Mouse (Mus musculus) activated CD4-positive, CD25-positive, alpha-beta regulatory T cell, adult 4 months (primary cell): ENCODE results near the gene Me3. TPM values are rescaled to one million over a fixed set of nuclear protein-coding genes. Genes with fewer than 3 reads are reported as not detected.

Experiments used
- ATAC-seq: one replicate; pipeline ENCODE4 v1.8.0; 2017
- polyA plus RNA-seq, 2 experiments: library from polyadenylated mRNA; unstranded; fragments of 100-300 nt; shearing (Covaris generic); gene quantifications; one replicate each; pipeline ENCODE4 v1.2.1; 2017

Me3 gene
- polyA plus RNA-seq, 2 experiments from 2014 or later, result 0.28 TPM; not detected in 1

- no peak for ATAC-seq
Measured at GRCm38 (mm10) chr7:89836676-89837075, 204.5 kb downstream of the Me3 start.

DNA sequence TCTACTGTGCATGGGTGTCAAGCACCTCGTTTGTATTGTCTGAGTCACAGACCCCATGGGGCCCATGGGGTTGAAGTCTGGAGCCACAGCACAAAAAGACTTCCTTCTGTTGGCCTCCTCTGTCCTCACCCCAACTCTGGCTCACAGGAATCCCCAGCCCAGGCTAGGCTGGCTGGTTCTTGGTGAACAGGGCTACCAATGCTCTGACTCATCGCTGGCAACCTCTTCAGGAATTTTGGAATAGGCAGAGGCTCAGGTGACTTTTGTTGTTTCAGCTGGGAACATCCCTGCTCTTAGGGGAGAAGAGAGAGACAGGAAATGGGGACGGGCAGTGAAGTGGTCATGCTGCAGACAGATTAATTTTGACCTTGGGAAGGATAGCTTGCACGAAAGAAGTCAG lies 205.6 kb downstream of the Me3 start:
- ATAC-seq, result no peak

DNA sequence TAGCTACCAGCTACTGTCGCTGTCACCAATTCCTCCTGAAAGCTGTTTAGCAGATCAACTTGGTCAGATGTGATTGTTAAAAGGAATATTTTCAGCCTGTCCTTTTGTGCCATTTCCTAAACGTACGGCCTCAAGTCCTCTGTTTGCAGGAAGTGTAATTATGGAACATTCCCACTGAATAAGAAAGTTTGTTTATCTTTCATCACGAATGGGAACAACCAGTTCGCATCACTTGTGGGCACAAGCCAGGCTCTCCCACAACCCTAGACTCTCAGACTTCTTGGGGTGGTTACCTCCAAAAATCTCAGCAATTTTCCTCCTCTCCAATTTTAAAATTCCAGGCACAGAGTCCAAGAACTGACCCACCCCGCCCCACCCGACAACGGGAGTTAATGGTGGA lies 207.5 kb downstream of the Me3 start:
- no peak for ATAC-seq

GRCm38 (mm10) chr7:89841670-89842403 lies 209.6 kb downstream of the Me3 start:
- ATAC-seq, result no peak

DNA sequence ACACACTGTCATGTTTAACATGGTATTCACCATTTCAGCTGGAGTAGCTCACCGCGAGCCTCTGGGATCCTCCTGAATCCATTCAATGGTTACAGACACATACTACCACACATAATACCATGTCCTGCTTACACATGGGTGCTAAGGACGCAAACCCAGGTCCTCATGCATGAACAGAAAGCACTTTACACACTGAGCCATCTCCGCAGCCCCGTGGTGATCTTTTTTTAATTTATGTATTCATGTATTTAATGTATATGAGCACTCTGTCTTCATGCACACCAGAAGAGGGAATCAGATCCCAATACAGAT lies 210.2 kb downstream of the Me3 start:
- ATAC-seq, result no peak

DNA sequence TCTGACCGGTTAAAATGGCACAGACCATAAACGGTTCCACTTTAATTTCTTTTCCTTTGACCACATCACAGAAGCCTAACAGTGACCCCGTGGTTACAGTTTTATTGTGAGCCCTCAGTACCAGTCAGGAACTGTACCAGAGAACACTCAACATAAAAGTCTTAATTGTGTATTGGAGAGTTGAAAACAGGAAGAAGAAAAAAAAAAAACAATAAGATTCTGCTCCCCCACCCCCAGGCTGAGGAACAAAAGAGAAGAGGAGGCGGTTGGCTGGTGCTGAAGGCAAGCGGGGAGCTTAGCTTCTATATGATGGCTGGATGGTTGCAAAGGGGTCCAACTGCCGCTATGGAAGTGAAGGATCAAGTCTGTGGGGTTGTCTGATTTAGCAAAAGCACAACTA lies 210.9 kb downstream of the Me3 start:
- ATAC-seq, result no peak

DNA sequence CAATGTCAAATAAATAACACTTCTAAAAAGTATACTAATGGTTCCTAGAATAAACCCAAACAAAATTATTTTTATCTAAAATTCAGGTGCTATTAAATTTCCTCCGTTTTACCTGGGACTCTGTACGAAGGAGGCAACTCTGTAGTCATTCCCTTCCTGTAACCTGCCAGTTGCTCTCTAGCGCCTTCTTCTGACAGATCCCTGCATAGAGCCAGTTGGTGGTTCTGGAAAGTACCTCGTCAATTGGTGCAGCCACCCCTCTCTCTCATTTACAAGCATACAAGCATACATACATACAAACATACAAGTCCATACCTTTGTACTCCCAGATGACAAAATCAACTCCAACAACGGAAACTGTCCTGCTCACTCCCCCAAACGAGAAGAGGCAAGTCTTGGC lies 211.3 kb downstream of the Me3 start:
- ATAC-seq, result peak; percentile 46

DNA sequence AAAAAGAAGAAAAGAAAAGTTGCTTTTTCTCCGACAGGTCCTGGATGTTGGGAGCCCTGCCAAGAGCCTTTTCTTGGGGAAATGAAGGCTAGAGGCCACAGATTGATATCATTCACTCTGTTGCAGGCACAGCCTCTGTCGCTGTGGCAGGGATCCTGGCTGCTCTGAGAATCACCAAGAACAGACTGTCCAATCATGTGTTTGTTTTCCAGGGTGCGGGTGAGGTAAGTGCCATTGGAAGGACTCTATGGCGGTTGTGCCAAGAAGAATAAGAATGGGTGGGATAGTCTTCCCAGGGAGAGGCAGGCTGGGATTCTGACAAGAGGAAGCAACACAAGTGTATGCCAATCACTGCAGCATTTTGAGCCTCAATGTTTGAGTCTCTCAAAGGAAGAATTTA lies 213.5 kb downstream of the Me3 start:
- no peak for ATAC-seq

- ATAC-seq, result no peak
Measured at GRCm38 (mm10) chr7:89850510-89850909, 218.3 kb downstream of the Me3 start.

DNA sequence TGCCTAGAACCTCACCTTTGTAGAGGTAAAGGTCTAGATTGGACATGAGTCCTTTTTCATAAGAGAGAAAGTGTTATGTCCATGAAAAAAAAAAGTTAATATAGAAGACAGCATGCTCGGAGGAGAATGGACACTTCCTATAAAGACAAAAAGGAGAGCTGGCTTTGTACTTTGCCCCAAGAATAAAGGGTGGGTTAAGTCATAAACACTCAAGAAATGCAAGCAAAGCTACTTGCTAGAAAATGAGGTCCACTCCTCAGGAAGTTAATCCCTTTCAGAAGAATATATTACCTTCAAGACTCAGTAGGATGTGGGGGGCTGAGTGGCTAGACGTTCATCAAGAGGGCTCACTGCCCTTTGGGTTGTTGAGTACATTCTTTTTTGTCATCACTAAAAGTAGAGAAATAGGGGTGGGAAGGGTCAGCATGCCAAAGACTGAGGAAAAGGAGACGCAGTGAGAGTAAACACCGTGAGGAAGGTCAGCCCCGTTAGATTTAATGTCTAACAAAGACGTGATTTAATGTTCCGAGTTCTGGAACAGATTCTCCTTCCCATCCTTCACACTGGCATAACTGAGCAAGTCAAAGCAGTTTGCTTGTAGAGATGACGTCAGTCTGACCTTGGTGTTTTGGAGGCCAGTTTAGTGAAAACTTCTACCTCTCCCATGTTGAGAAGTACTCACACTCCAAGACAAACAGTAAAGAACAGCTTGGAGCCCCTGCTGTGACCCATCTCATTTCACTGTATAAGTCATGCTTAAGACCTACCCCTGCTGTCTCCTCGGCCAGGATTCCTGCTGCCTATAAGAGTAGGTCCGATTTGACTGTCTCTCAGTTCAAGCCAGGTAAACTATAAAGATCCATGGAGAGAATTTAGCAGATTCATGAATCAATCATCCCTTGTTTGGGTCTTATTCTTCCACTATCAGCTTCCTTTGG lies 220.2 kb downstream of the Me3 start:
- ATAC-seq, result no peak

DNA sequence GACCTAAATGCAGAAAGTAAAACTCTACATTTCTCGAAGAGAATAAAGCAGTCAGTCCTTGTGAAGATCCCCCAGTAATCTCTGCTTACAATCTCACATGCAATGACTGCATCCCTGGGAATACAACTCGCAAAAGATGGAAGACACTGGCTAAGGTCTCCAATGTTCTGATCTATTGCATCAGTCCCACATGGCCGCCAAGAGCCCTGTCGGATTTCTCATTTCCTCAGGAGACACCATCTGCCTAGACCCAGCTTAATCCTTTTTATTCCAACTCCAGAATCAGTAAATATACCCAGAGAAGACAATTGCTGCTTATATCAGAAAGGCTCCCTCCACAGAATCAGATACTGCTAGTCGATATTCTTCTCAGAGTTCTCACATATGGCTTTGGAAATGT lies 220.9 kb downstream of the Me3 start:
- ATAC-seq, result no peak

GRCm38 (mm10) chr7:89855196-89855595 lies 223.0 kb downstream of the Me3 start:
- ATAC-seq, result no peak

GRCm38 (mm10) chr7:89856440-89857217 lies 224.4 kb downstream of the Me3 start:
- ATAC-seq, result no peak

GRCm38 (mm10) chr7:89864769-89865168 lies 232.6 kb downstream of the Me3 start:
- ATAC-seq, result no peak

GRCm38 (mm10) chr7:89867221-89867620 lies 235.0 kb downstream of the Me3 start:
- ATAC-seq, result no peak

GRCm38 (mm10) chr7:89879686-89880085 lies 247.5 kb downstream of the Me3 start:
- no peak for ATAC-seq

DNA sequence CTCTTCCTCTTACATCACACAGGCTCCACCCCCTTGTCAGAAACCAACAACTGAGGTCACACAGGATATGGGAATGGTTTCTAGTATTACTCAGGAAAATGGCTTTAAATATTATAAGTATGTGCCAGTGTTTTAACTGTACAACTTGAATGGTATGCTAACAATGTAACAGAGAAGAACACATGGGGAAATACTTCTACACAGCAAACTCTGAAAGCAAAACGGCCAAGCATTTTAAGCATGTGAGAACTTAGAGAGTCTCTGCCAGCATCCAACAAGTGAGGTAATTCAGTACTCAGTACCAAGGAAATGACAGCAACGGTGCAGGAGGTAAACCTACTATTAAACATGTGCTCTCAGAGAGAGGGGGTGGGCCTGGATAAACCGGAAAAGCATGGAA lies 252.4 kb downstream of the Me3 start:
- ATAC-seq, result no peak

GRCm38 (mm10) chr7:89891412-89891811 lies 259.2 kb downstream of the Me3 start:
- ATAC-seq, result no peak

GRCm38 (mm10) chr7:89891856-89892255 lies 259.7 kb downstream of the Me3 start:
- no peak for ATAC-seq

DNA sequence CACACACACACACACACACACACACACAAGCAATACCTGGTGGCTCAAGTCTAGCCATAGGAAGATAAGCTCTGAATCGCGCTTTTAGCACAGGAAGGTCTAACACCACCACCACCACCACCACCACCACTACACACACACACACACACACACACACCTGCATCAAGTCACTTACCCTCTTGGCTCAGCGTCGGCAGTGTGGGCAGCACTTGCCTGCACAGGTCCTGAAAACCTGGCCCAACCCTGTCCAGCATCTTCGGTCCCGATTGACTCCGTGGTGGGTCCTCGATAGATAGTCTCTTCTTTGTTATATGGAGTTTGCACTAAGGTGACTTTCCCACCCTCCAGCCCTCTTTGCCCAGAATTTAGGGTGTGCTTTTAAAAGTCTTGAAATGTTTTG lies 270.8 kb downstream of the Me3 start:
- ATAC-seq, result no peak

DNA sequence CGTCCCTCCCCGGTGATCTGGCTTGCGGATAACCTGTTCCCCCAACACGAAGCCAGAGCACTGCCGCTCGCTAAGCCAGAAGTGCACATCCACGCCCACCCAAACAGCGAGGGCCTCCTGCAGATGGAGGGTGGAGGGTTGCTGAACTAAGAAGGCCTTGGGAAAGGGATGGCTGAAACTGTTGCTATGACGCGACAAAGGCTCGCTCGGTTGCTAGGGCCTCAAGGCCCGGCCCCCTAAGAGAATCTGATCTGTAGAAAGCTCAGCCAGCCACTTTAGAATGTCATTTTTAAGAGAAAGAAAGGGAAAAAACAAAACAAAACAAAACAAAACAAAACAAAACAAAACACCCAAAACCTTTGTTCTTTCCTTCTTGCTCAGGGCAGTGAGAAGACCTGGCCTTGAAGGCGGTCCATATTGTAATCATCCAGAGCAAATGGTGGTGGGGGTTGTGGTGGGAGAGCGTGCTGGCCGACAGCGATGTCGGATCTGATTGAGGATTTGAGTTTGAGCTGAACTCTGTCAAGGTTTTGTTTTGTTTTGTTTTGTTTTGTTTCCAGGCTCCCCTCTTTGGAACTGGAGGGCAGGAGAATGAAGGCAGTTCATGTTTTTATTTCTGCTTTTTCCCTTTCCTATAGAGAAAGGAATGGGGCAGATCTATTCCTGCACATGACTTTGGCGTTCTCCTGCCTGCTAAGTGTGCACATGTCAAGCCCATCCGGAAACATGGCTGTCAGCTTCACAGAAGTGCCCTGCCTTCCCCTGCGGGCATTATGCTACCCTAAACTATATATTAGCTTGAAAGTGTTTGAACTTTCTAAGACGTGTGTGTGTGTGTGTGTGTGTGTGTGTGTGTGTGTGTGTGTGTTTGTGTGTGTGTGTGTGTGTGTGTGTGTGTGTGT lies 271.5 kb downstream of the Me3 start, which contains the start of gene Ccdc81:
TSS of gene Ccdc81 (minus strand) at position 188 of the 902 bp plus-strand sequence.
- no peak for ATAC-seq
